9 mouse cellular contexts compared by ENCODE assay signal in the genomic region with DNA sequence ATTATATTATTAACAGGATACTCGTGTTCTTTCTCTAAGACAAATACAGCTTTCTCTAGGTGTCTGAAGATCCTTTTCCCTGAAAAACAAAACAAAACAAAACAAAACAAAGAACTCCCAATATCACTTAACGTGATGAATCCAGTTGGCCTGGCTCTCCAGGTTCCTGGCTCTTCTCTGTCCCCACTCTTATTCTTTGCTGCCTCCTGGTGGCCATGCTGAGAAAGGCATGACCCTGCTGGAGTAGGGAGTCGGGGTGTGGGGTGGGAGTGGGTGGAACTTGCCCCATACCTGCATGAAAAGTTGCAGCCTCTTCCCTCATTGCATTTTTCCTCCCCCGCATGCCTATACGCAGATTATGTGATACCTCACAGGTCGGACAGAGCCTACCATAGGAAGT. TPM values are rescaled to one million over a fixed set of nuclear protein-coding genes. Genes with fewer than 3 reads are reported as not detected.
DNase-seq lines count a peak whose midpoint lies in the region; ATAC-seq and TF ChIP-seq lines count a peak whose summit lies in the region.
"Had no signal": no experiment of that assay in that cellular context is flagged by ENCODE, and none has a peak within 500 bp of the region (broad histone marks: within the 10 kb centered on the region; RNA-seq: fewer than 3 reads in every experiment).

No protein-coding gene starts in this region.

- no peak overlapping the region for H3K9ac ChIP-seq in liver, embryonic 11.5 days (ENCODE audit: low read depth, low read length)

- no peak overlapping the region for H3K27ac ChIP-seq in kidney, adult 2 months (ENCODE audit: insufficient read depth, low read depth, low read length)
- H3K27ac ChIP-seq in liver, embryonic 11.5 days (ENCODE audit: low read depth, low read length) = no peak overlapping the region

- H3K4me2 ChIP-seq in liver, embryonic 11.5 days = no peak overlapping the region

- peak; percentile 73 for ATAC-seq in activated CD4-positive, CD25-positive, alpha-beta regulatory T cell, adult 4 months
- ATAC-seq in liver, embryonic 11.5 days (replicated peaks; ENCODE audit: low FRiP score) = no peak
- peak; percentile 84 for ATAC-seq in neutrophil, adult 5-6 weeks (ENCODE audit: extremely low read depth, insufficient number of reproducible peaks, low FRiP score, poor library complexity, severe bottlenecking)

- DNase-seq in B cell, adult 2 months = peak; percentile 87 to 88
- DNase-seq in cerebellum, postnatal 4 days (ENCODE audit: low spot score in 2 of 2) = peak; percentile 74 to 77
- peak; percentile 54 to 80 for DNase-seq in gastrocnemius, postnatal 4 days (ENCODE audit: low spot score in 2 of 2)
- peak; percentile 79 for DNase-seq in kidney, adult 2 months
- peak; percentile 70 for DNase-seq in liver, embryonic 11.5 days (ENCODE audit: low spot score)
- peak; percentile 85 for DNase-seq in thymus, postnatal 0 days (ENCODE audit: low spot score)

- H3K9me3 ChIP-seq in liver, embryonic 11.5 days (ENCODE audit: control insufficient read depth, low read length) = no peaks in the 10 kb centered on the region

- no peaks in the 10 kb centered on the region for H3K36me3 ChIP-seq in kidney, adult 2 months (ENCODE audit: control insufficient read depth, insufficient read depth, low read length)
- H3K36me3 ChIP-seq in liver, embryonic 11.5 days (ENCODE audit: control insufficient read depth, insufficient read depth, low read length) = no peaks in the 10 kb centered on the region

- no peaks in the 10 kb centered on the region for H3K27me3 ChIP-seq in kidney, adult 2 months (replicated peaks; ENCODE audit: control insufficient read depth, insufficient read depth, low read length)
- H3K27me3 ChIP-seq in liver, embryonic 11.5 days (replicated peaks; ENCODE audit: control insufficient read depth, insufficient read depth, low read length) = peaks cover 27% of the 10 kb centered on the region

- H3K4me3 ChIP-seq in kidney, adult 2 months (ENCODE audit: insufficient read depth, low read depth, low read length) = no peak overlapping the region
- no peak overlapping the region for H3K4me3 ChIP-seq in liver, embryonic 11.5 days (ENCODE audit: low read depth, low read length)

- 7% methylated on average over 6 of the region's 6 CpGs for WGBS in kidney, adult 2 months
- 10% methylated on average over 6 of the region's 6 CpGs for WGBS in liver, embryonic 11.5 days

- no peaks in the 10 kb centered on the region for H3K4me1 ChIP-seq in kidney, adult 2 months (ENCODE audit: control insufficient read depth, insufficient read depth, low read length)
- H3K4me1 ChIP-seq in liver, embryonic 11.5 days (replicated peaks; ENCODE audit: control insufficient read depth, insufficient read depth, low read length) = peaks cover 15% of the 10 kb centered on the region

- peak; percentile 94 for TF ChIP-seq CTCF in kidney, adult 2 months (conservative IDR thresholded peaks at IDR 0.05; ENCODE audit: insufficient read depth, insufficient read length, low read depth, low read length)

- TF ChIP-seq POLR2A in kidney, adult 2 months (IDR thresholded peaks at IDR 0.05; ENCODE audit: low read depth, low read length) = no peak

RNA-seq across cellular contexts. Expression of a gene that starts 2.7 kb away (rescaled TPM):
- not detected for polyA plus RNA-seq in activated CD4-positive, CD25-positive, alpha-beta regulatory T cell, adult 4 months (2017; shearing (Covaris generic))
- total RNA-seq in gastrocnemius, postnatal 4 days (2021) = under 1 TPM in 1 of 2 experiments, not detected in 1; 0.16 TPM
- 0.16 and 0.20 TPM in 2 replicates for polyA plus RNA-seq in kidney, adult 2 months (2012; rRNA removed)
- polyA plus RNA-seq in liver, embryonic 11.5 days (2014; fragmentation: Nextera tagmentation; extraction: Ambion mirVana) = 0.07 TPM in 1 of 2 replicates, not detected in the other
- total RNA-seq in neutrophil, adult 5-6 weeks (2017) = not detected in 2 replicates
- polyA plus RNA-seq in thymus, postnatal 0 days (2015; fragmentation: Nextera tagmentation; extraction: Ambion mirVana) = 0.09 and 0.18 TPM in 2 replicates

RNA-seq across cellular contexts. Expression of a gene that starts 10.7 kb away (rescaled TPM):
- not detected for polyA plus RNA-seq in activated CD4-positive, CD25-positive, alpha-beta regulatory T cell, adult 4 months (2017; shearing (Covaris generic))
- not detected for total RNA-seq in gastrocnemius, postnatal 4 days (2021)
- 0.20 and 0.30 TPM in 2 replicates for polyA plus RNA-seq in kidney, adult 2 months (2012; rRNA removed)
- polyA plus RNA-seq in liver, embryonic 11.5 days (2014; fragmentation: Nextera tagmentation; extraction: Ambion mirVana) = 2.0 and 3.1 TPM in 2 replicates
- 9.1 and 9.2 TPM in 2 replicates for total RNA-seq in neutrophil, adult 5-6 weeks (2017)
- not detected in 2 replicates for polyA plus RNA-seq in thymus, postnatal 0 days (2015; fragmentation: Nextera tagmentation; extraction: Ambion mirVana)
- polyA plus RNA-seq: frontal cortex, adult 2 months had no signal

RNA-seq across cellular contexts. Expression of a gene that starts 14.6 kb away (rescaled TPM):
- 100 to 1,000 TPM; 136 to 148 TPM for polyA plus RNA-seq in activated CD4-positive, CD25-positive, alpha-beta regulatory T cell, adult 4 months (2017; shearing (Covaris generic))
- 100 to 1,000 TPM; 134 to 165 TPM for total RNA-seq in gastrocnemius, postnatal 4 days (2021)
- polyA plus RNA-seq in kidney, adult 2 months (2012; rRNA removed) = 79.2 and 79.4 TPM in 2 replicates
- 98.8 and 109 TPM in 2 replicates for polyA plus RNA-seq in liver, embryonic 11.5 days (2014; fragmentation: Nextera tagmentation; extraction: Ambion mirVana)
- 373 and 387 TPM in 2 replicates for total RNA-seq in neutrophil, adult 5-6 weeks (2017)
- polyA plus RNA-seq in thymus, postnatal 0 days (2015; fragmentation: Nextera tagmentation; extraction: Ambion mirVana) = 137 and 173 TPM in 2 replicates

RNA-seq across cellular contexts. Expression of a gene that starts 15.3 kb away (rescaled TPM):
- 10 to 100 TPM; 91.8 to 93.8 TPM for polyA plus RNA-seq in activated CD4-positive, CD25-positive, alpha-beta regulatory T cell, adult 4 months (2017; shearing (Covaris generic))
- total RNA-seq in gastrocnemius, postnatal 4 days (2021) = 10 to 100 TPM; 25.4 to 27.1 TPM
- polyA plus RNA-seq in kidney, adult 2 months (2012; rRNA removed) = 54.0 and 57.5 TPM in 2 replicates
- polyA plus RNA-seq in liver, embryonic 11.5 days (2014; fragmentation: Nextera tagmentation; extraction: Ambion mirVana) = 76.1 and 81.1 TPM in 2 replicates
- 24.8 and 28.1 TPM in 2 replicates for total RNA-seq in neutrophil, adult 5-6 weeks (2017)
- 101 TPM in 2 replicates for polyA plus RNA-seq in thymus, postnatal 0 days (2015; fragmentation: Nextera tagmentation; extraction: Ambion mirVana)
